In genomic region chr2:169873442-169873841, GRCm38 (mm10) we compare ENCODE assay signal across 21 mouse cellular contexts.
A peak's percentile ranks its signal among the peaks of the same experiment; 100 is the strongest.
DNase-seq lines count a peak whose midpoint lies in the region; ATAC-seq lines count a peak whose summit lies in the region.
"Had no signal": no experiment of that assay in that cellular context is flagged by ENCODE, and none has a peak within 500 bp of the region (broad histone marks: within the 10 kb centered on the region; RNA-seq: fewer than 3 reads in every experiment).

No protein-coding gene starts in this region.

- no peaks in the 10 kb centered on the region for H3K27me3 ChIP-seq in hindbrain, embryonic 13.5 days
- no peaks in the 10 kb centered on the region for H3K27me3 ChIP-seq in hindbrain, embryonic 16.5 days (replicated peaks; ENCODE audit: control insufficient read depth, insufficient read depth, low read length)
- no peaks in the 10 kb centered on the region for H3K27me3 ChIP-seq in neural tube, embryonic 11.5 days (ENCODE audit: control insufficient read depth, insufficient read depth, low read length)
- H3K27me3 ChIP-seq: embryonic facial prominence, embryonic 15.5 days; limb, embryonic 15.5 days; midbrain, embryonic 13.5 days had no signal

- no peak overlapping the region for H3K4me3 ChIP-seq in hindbrain, embryonic 13.5 days
- H3K4me3 ChIP-seq in hindbrain, embryonic 16.5 days (ENCODE audit: low read length): no peak overlapping the region
- H3K4me3 ChIP-seq in neural tube, embryonic 11.5 days (ENCODE audit: low read depth, low read length): no peak overlapping the region
- H3K4me3 ChIP-seq: embryonic facial prominence, embryonic 15.5 days; forebrain, embryonic 10.5 days; limb, embryonic 15.5 days; midbrain, embryonic 13.5 days had no signal

- peak overlapping the region; percentile 49; the same call in 1 of the 2 replicates for H3K27ac ChIP-seq in hindbrain, embryonic 13.5 days
- H3K27ac ChIP-seq in hindbrain, embryonic 16.5 days (ENCODE audit: low read depth, low read length): no peak overlapping the region
- 0 out of 2 replicates have a peak overlapping the region, but pooled peaks have one; percentile 20 for H3K27ac ChIP-seq in neural tube, embryonic 11.5 days (ENCODE audit: low read depth, low read length)
- H3K27ac ChIP-seq: embryonic facial prominence, embryonic 15.5 days; forebrain, embryonic 10.5 days; limb, embryonic 15.5 days; midbrain, embryonic 13.5 days had no signal

- H3K36me3 ChIP-seq in hindbrain, embryonic 13.5 days: no peaks in the 10 kb centered on the region
- H3K36me3 ChIP-seq in hindbrain, embryonic 16.5 days (ENCODE audit: control insufficient read depth, insufficient read depth, low read length): no peaks in the 10 kb centered on the region
- no peaks in the 10 kb centered on the region for H3K36me3 ChIP-seq in neural tube, embryonic 11.5 days (ENCODE audit: control insufficient read depth, insufficient read depth, low read length)
- H3K36me3 ChIP-seq: embryonic facial prominence, embryonic 15.5 days; forebrain, embryonic 10.5 days; limb, embryonic 15.5 days; midbrain, embryonic 13.5 days had no signal

- 72% methylated on average over 16 of the region's 16 CpGs for WGBS in hindbrain, embryonic 13.5 days
- WGBS in hindbrain, embryonic 16.5 days: 57% methylated on average over 16 of the region's 16 CpGs
- 90% methylated on average over 16 of the region's 16 CpGs for WGBS in neural tube, embryonic 11.5 days

- H3K4me1 ChIP-seq in hindbrain, embryonic 13.5 days (replicated peaks): peaks cover 30% of the 10 kb centered on the region
- H3K4me1 ChIP-seq in hindbrain, embryonic 16.5 days (ENCODE audit: control insufficient read depth, insufficient read depth, low read depth, low read length): no peaks in the 10 kb centered on the region
- H3K4me1 ChIP-seq in neural tube, embryonic 11.5 days (ENCODE audit: control insufficient read depth, insufficient read depth, low read length): peaks cover 3% of the 10 kb centered on the region; the same call in 1 of the 2 replicates
- H3K4me1 ChIP-seq: embryonic facial prominence, embryonic 15.5 days; limb, embryonic 15.5 days had no signal

- H3K9ac ChIP-seq in hindbrain, embryonic 13.5 days: no peak overlapping the region
- no peak overlapping the region for H3K9ac ChIP-seq in hindbrain, embryonic 16.5 days (ENCODE audit: low read depth, low read length)
- no peak overlapping the region for H3K9ac ChIP-seq in neural tube, embryonic 11.5 days (ENCODE audit: low read length)
- H3K9ac ChIP-seq: embryonic facial prominence, embryonic 15.5 days; limb, embryonic 15.5 days; midbrain, embryonic 13.5 days had no signal

- DNase-seq in neural tube, embryonic 11.5 days (ENCODE audit: low spot score): no peak
- DNase-seq in neural tube, embryonic 10.5 days (ENCODE audit: extremely low spot score, low spot score): no peak
- DNase-seq in cerebellum, postnatal 4 days (ENCODE audit: low spot score in 2 of 2): no peak
- no peak for DNase-seq in gastrocnemius, adult 8-10 months (ENCODE audit: low spot score in 2 of 2)
- DNase-seq: adrenal gland, postnatal 10 days; B cell, adult 2 months; cerebellum, adult 18-20 months; gastrocnemius, postnatal 14 days; heart, postnatal 36 days; kidney, adult 8-10 months; kidney, postnatal 4 days; lung, adult 18-20 months; lung, postnatal 36 days; spleen, adult 18-20 months had no signal

- H3K4me2 ChIP-seq in hindbrain, embryonic 13.5 days: 0 out of 2 replicates have a peak overlapping the region, but pooled peaks have one; percentile 1
- no peak overlapping the region for H3K4me2 ChIP-seq in hindbrain, embryonic 16.5 days (ENCODE audit: low read length)
- no peak overlapping the region for H3K4me2 ChIP-seq in neural tube, embryonic 11.5 days (ENCODE audit: low read depth)
- H3K4me2 ChIP-seq: embryonic facial prominence, embryonic 15.5 days; limb, embryonic 15.5 days; midbrain, embryonic 13.5 days had no signal

- ATAC-seq in hindbrain, embryonic 13.5 days (ENCODE audit: low FRiP score): no peak
- ATAC-seq in hindbrain, embryonic 16.5 days: no peak
- no peak for ATAC-seq in neural tube, embryonic 11.5 days (ENCODE audit: insufficient read depth, low FRiP score, low TSS enrichment)
- peak; percentile 72 for ATAC-seq in megakaryocyte, adult 5-6 weeks (ENCODE audit: poor library complexity, severe bottlenecking)
- ATAC-seq: midbrain, embryonic 13.5 days had no signal

- no peaks in the 10 kb centered on the region for H3K9me3 ChIP-seq in hindbrain, embryonic 13.5 days
- no peaks in the 10 kb centered on the region for H3K9me3 ChIP-seq in hindbrain, embryonic 16.5 days (ENCODE audit: control insufficient read depth, low read length)
- H3K9me3 ChIP-seq in neural tube, embryonic 11.5 days (ENCODE audit: control insufficient read depth, low read length): no peaks in the 10 kb centered on the region
- H3K9me3 ChIP-seq: embryonic facial prominence, embryonic 15.5 days; forebrain, embryonic 10.5 days; limb, embryonic 15.5 days; midbrain, embryonic 13.5 days had no signal
